Mouse (Mus musculus): Measurements from ENCODE around the gene Msi2. TPM values are rescaled to one million over a fixed set of nuclear protein-coding genes. Genes with fewer than 3 reads are reported as not detected.

Msi2 gene
- polyA plus RNA-seq, 1 experiment from 2014 or later = 25.3 TPM

GRCm38 (mm10) chr11:88472731-88473130 is 245.6 kb downstream of the Msi2 start:
- H3K4me1 ChIP-seq = peaks cover 87% of the 10 kb centered on the region
- H3K4me3 ChIP-seq = no peak overlapping the region
- H3K36me3 ChIP-seq = peaks cover 51% of the 10 kb centered on the region
- WGBS = 66% methylated on average over 8 of the region's 8 CpGs
- DNase-seq (ENCODE audit: low spot score) = no peak
- no peaks in the 10 kb centered on the region for H3K9me3 ChIP-seq (replicated peaks)
- no peaks in the 10 kb centered on the region for H3K27me3 ChIP-seq (ENCODE audit: low read depth, poor library complexity, severe bottlenecking)
- H3K27ac ChIP-seq (replicated peaks) = peak overlapping the region; percentile 83

GRCm38 (mm10) chr11:88471981-88472647 is 246.2 kb downstream of the Msi2 start:
- H3K4me1 ChIP-seq = peaks cover 90% of the 10 kb centered on the region
- DNase-seq (ENCODE audit: low spot score) = peak; percentile 78

GRCm38 (mm10) chr11:88470599-88470998 is 247.7 kb downstream of the Msi2 start:
- Histone ChIP-seq H3K27ac (replicated peaks) (peak overlapping the region; percentile 83), H3K9me3 (replicated peaks) (no peaks in the 10 kb centered on the region), H3K27me3 (ENCODE audit: low read depth, poor library complexity, severe bottlenecking) (no peaks in the 10 kb centered on the region), H3K4me3 (no peak overlapping the region), H3K4me1 (peaks cover 75% of the 10 kb centered on the region), H3K36me3 (peaks cover 50% of the 10 kb centered on the region)
- no peak for DNase-seq (ENCODE audit: low spot score)

More at GRCm38 (mm10) chr11:88471981-88472647, 246.2 kb downstream of the Msi2 start:
- Histone ChIP-seq H3K4me3 (no peak overlapping the region), H3K9me3 (replicated peaks) (no peaks in the 10 kb centered on the region), H3K36me3 (peaks cover 51% of the 10 kb centered on the region), H3K27me3 (ENCODE audit: low read depth, poor library complexity, severe bottlenecking) (no peaks in the 10 kb centered on the region), H3K27ac (replicated peaks) (peak overlapping the region; percentile 83)
- 28% methylated on average over 12 of the region's 12 CpGs for WGBS

- no peaks in the 10 kb centered on the region for H3K27me3 ChIP-seq (ENCODE audit: low read depth, poor library complexity, severe bottlenecking)
- H3K27ac ChIP-seq (replicated peaks) = no peak overlapping the region
- H3K36me3 ChIP-seq = peaks cover 57% of the 10 kb centered on the region
- no peak overlapping the region for H3K4me3 ChIP-seq
- H3K9me3 ChIP-seq (replicated peaks) = no peaks in the 10 kb centered on the region
- no peak for DNase-seq (ENCODE audit: low spot score)
- H3K4me1 ChIP-seq = peaks cover 70% of the 10 kb centered on the region
Observed at GRCm38 (mm10) chr11:88468996-88469395, 249.3 kb downstream of the Msi2 start.

GRCm38 (mm10) chr11:88467498-88468245 is 250.6 kb downstream of the Msi2 start:
- Histone ChIP-seq H3K4me3 (no peak overlapping the region), H3K9me3 (replicated peaks) (no peaks in the 10 kb centered on the region), H3K27ac (replicated peaks) (peak overlapping the region; percentile 69), H3K27me3 (ENCODE audit: low read depth, poor library complexity, severe bottlenecking) (no peaks in the 10 kb centered on the region), H3K36me3 (peaks cover 69% of the 10 kb centered on the region), H3K4me1 (peaks cover 70% of the 10 kb centered on the region)
- WGBS = 90% methylated on average over 18 of the region's 18 CpGs
- DNase-seq (ENCODE audit: low spot score) = no peak

- WGBS = 97% methylated on average over 6 of the region's 6 CpGs
- H3K27me3 ChIP-seq (ENCODE audit: low read depth, poor library complexity, severe bottlenecking) = no peaks in the 10 kb centered on the region
- no peak for DNase-seq (ENCODE audit: low spot score)
- peaks cover 71% of the 10 kb centered on the region for H3K4me1 ChIP-seq
- peak overlapping the region; percentile 18; the same call in 1 of the 2 replicates for H3K27ac ChIP-seq (replicated peaks)
- H3K36me3 ChIP-seq = peaks cover 74% of the 10 kb centered on the region
- H3K9me3 ChIP-seq (replicated peaks) = no peaks in the 10 kb centered on the region
- H3K4me3 ChIP-seq = no peak overlapping the region
Observed at GRCm38 (mm10) chr11:88463951-88464350, 254.4 kb downstream of the Msi2 start.

- Histone ChIP-seq H3K27me3 (ENCODE audit: low read depth, poor library complexity, severe bottlenecking) (no peaks in the 10 kb centered on the region), H3K4me3 (no peak overlapping the region), H3K36me3 (peaks cover 69% of the 10 kb centered on the region), H3K9me3 (replicated peaks) (no peaks in the 10 kb centered on the region), H3K27ac (replicated peaks) (no peak overlapping the region; the same call in 1 of the 2 replicates), H3K4me1 (peaks cover 75% of the 10 kb centered on the region)
- 85% methylated on average over 8 of the region's 8 CpGs for WGBS
- DNase-seq (ENCODE audit: low spot score) = no peak
Observed at GRCm38 (mm10) chr11:88462789-88463188, 255.5 kb downstream of the Msi2 start.

GRCm38 (mm10) chr11:88461601-88462000 is 256.7 kb downstream of the Msi2 start:
- no peak for DNase-seq (ENCODE audit: low spot score)
- Histone ChIP-seq H3K4me1 (peaks cover 82% of the 10 kb centered on the region), H3K36me3 (peaks cover 63% of the 10 kb centered on the region), H3K4me3 (no peak overlapping the region), H3K27ac (replicated peaks) (no peak overlapping the region; the same call in 1 of the 2 replicates), H3K27me3 (ENCODE audit: low read depth, poor library complexity, severe bottlenecking) (no peaks in the 10 kb centered on the region), H3K9me3 (replicated peaks) (no peaks in the 10 kb centered on the region)
- WGBS = 96% methylated on average over 4 of the region's 4 CpGs

- H3K9me3 ChIP-seq (replicated peaks) = no peaks in the 10 kb centered on the region
- H3K27me3 ChIP-seq (ENCODE audit: low read depth, poor library complexity, severe bottlenecking) = no peaks in the 10 kb centered on the region
- peaks cover 97% of the 10 kb centered on the region for H3K4me1 ChIP-seq
- DNase-seq (ENCODE audit: low spot score) = no peak
- no peak overlapping the region for H3K4me3 ChIP-seq
- WGBS = 53% methylated on average over 19 of the region's 19 CpGs
- peaks cover 49% of the 10 kb centered on the region for H3K36me3 ChIP-seq
- H3K27ac ChIP-seq (replicated peaks) = peak overlapping the region; percentile 70
Observed at GRCm38 (mm10) chr11:88459946-88460736, 258.2 kb downstream of the Msi2 start.

GRCm38 (mm10) chr11:88457241-88457738 is 261.0 kb downstream of the Msi2 start:
- 0 out of 2 replicates have a peak overlapping the region, but pooled peaks have one; percentile 46 for H3K27ac ChIP-seq (replicated peaks)

GRCm38 (mm10) chr11:88454867-88455806 is 263.2 kb downstream of the Msi2 start:
- H3K4me3 ChIP-seq = peak overlapping the region; percentile 20; the same call in 1 of the 2 replicates
- peak; percentile 66 for DNase-seq (ENCODE audit: low spot score)
- WGBS = 45% methylated on average over 19 of the region's 19 CpGs
- no peaks in the 10 kb centered on the region for H3K9me3 ChIP-seq (replicated peaks)
- H3K4me1 ChIP-seq = peaks cover 77% of the 10 kb centered on the region
- peaks cover 49% of the 10 kb centered on the region for H3K36me3 ChIP-seq
- H3K27me3 ChIP-seq (ENCODE audit: low read depth, poor library complexity, severe bottlenecking) = peaks cover 23% of the 10 kb centered on the region; the same call in 1 of the 2 replicates
- peak overlapping the region; percentile 82 for H3K27ac ChIP-seq (replicated peaks)

More at GRCm38 (mm10) chr11:88457241-88457738, 261.0 kb downstream of the Msi2 start:
- Histone ChIP-seq H3K9me3 (replicated peaks) (no peaks in the 10 kb centered on the region), H3K27me3 (ENCODE audit: low read depth, poor library complexity, severe bottlenecking) (peaks cover 23% of the 10 kb centered on the region; the same call in 1 of the 2 replicates), H3K36me3 (peaks cover 40% of the 10 kb centered on the region), H3K4me1 (peaks cover 91% of the 10 kb centered on the region), H3K4me3 (no peak overlapping the region)
- 89% methylated on average over 10 of the region's 10 CpGs for WGBS
- DNase-seq (ENCODE audit: low spot score) = no peak
